Mouse (Mus musculus) activated CD4-positive, CD25-positive, alpha-beta regulatory T cell, adult 9 weeks (primary cell): ENCODE results near the gene Il1f5. TPM values are rescaled to one million over a fixed set of nuclear protein-coding genes. Genes with fewer than 3 reads are reported as not detected.

ENCODE experiments used
- polyA plus RNA-seq: library from polyadenylated mRNA; unstranded; fragments of 100-300 nt; shearing (Covaris generic); gene quantifications from one replicate; pipeline ENCODE4 v1.2.1, GENCODE M21; 2017

Il1f5 gene
- polyA plus RNA-seq, result not detected

DNA sequence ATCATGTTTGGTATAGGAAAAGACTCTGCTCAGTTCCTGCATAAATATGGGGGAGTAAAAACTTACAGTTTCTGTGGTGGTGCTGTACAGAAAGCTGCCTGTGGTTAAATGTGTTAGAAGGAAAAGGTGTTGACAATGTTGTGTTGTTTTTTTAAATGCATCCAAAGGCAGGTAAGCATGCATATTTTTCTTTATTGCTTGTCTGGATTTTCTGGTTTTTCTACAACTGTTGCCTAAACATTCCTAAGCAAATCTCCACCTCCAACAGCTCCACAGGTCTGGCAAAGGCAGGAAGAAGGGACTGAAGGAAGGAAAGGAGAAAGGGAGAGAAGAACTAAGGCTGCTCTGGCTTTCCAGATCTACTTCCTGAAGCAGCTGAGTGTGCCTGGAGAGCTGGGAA lies at the start of gene Il1f5:
Gene Il1f5 (plus strand): TSS at position 301 of the 400 bp plus-strand sequence.

DNA sequence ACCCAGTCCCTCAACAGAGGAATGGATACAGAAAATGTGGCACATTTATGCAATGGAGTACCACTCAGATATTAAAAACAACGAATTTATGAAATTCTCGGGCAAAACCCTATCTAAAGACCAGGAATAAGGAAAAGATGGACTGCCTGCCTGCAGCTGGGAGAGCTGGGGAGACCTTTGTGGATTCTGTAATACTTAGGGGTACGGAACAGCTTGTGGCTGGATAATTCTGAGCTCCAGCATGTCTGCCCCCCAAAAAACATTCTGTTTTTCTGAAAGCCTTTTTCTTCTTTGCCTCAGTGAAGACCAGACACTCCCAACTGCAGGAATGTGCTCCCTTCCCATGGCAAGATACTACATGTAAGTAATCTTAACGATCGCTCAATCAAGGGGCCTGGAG lies 14.1 kb downstream of the Il1f5 start, which contains the start of gene Il1f10:
Gene Il1f10 (plus strand): TSS at position 301 of the 400 bp plus-strand sequence.

Other genes with a start within 250 kb of the Il1f5 start
- not detected for gene Hnmt, start 227.6 kb upstream of the Il1f5 start, polyA plus RNA-seq
- not detected for gene Tbpl2, start 180.4 kb upstream of the Il1f5 start, polyA plus RNA-seq
- gene Il1f8, start 123.8 kb upstream of the Il1f5 start, polyA plus RNA-seq, result not detected
- gene Il1f9, start 90.5 kb upstream of the Il1f5 start, polyA plus RNA-seq, result not detected
- gene Il1f6, start 61.5 kb upstream of the Il1f5 start, polyA plus RNA-seq, result not detected
- gene Il1f10, start 14.2 kb downstream of the Il1f5 start, polyA plus RNA-seq, result not detected
- 4.3 TPM for gene Il1rn, start 59.9 kb downstream of the Il1f5 start, polyA plus RNA-seq
- gene Psd4, start 90.6 kb downstream of the Il1f5 start, polyA plus RNA-seq, result 204 TPM
- gene Pax8, start 198.6 kb downstream of the Il1f5 start, polyA plus RNA-seq, result not detected